Mouse (Mus musculus): ENCODE data around the gene Brd4. TPM values are rescaled to one million over a fixed set of nuclear protein-coding genes. Genes with fewer than 3 reads are reported as not detected.

The Brd4 gene
- polyA plus RNA-seq, 1 experiment, result 17.3 TPM

- peak within 1 kb of the TSS; percentile 96 for H3K27ac ChIP-seq (ENCODE audit: control insufficient read depth, insufficient read depth, low read depth, low read length)
- no peaks in the 10 kb centered on the region for H3K27me3 ChIP-seq (ENCODE audit: control insufficient read depth, insufficient read depth, low read length)
- no peaks in the 10 kb centered on the region; the same call in 1 of the 2 replicates for H3K36me3 ChIP-seq (ENCODE audit: control insufficient read depth, insufficient read depth, low read length)
- peaks cover 2% of the 10 kb centered on the region; the same call in 1 of the 2 replicates for H3K4me1 ChIP-seq (ENCODE audit: control insufficient read depth, insufficient read depth, low read length)
- TF ChIP-seq CTCF (IDR thresholded peaks at IDR 0.05; ENCODE audit: control insufficient read depth, insufficient read depth, insufficient replicate concordance, low read depth, low read length) (peak; percentile 5; the same call in 1 of the 2 replicates), POLR2A (IDR thresholded peaks at IDR 0.05; ENCODE audit: control insufficient read depth, low read depth, low read length) (peak; percentile 91)
- peak within 1 kb of the TSS; percentile 94 for H3K4me3 ChIP-seq (ENCODE audit: control insufficient read depth, low read depth, low read length)
Observed at GRCm38 (mm10) chr17:32320597-32321389, 36.3 kb upstream of the Brd4 start, which contains the start of gene Akap8. Akap8 (minus strand) TSS chr17:32321238.

- no peaks in the 10 kb centered on the region; the same call in 1 of the 2 replicates for H3K36me3 ChIP-seq (ENCODE audit: control insufficient read depth, insufficient read depth, low read length)
- TF ChIP-seq POLR2A (IDR thresholded peaks at IDR 0.05; ENCODE audit: control insufficient read depth, low read depth, low read length) (no peak), CTCF (IDR thresholded peaks at IDR 0.05; ENCODE audit: control insufficient read depth, insufficient read depth, insufficient replicate concordance, low read depth, low read length) (no peak)
- H3K27me3 ChIP-seq (ENCODE audit: control insufficient read depth, insufficient read depth, low read length), result no peaks in the 10 kb centered on the region
- peaks cover 2% of the 10 kb centered on the region; the same call in 1 of the 2 replicates for H3K4me1 ChIP-seq (ENCODE audit: control insufficient read depth, insufficient read depth, low read length)
- H3K4me3 ChIP-seq (ENCODE audit: control insufficient read depth, low read depth, low read length), result peak overlapping the region; percentile 94
- peak overlapping the region; percentile 96 for H3K27ac ChIP-seq (ENCODE audit: control insufficient read depth, insufficient read depth, low read depth, low read length)
Observed at GRCm38 (mm10) chr17:32319950-32320349, 35.4 kb upstream of the Brd4 start.

GRCm38 (mm10) chr17:32317708-32318107 is 33.2 kb upstream of the Brd4 start:
- no peak for TF ChIP-seq CTCF (IDR thresholded peaks at IDR 0.05; ENCODE audit: control insufficient read depth, insufficient read depth, insufficient replicate concordance, low read depth, low read length)
- TF ChIP-seq POLR2A (IDR thresholded peaks at IDR 0.05; ENCODE audit: control insufficient read depth, low read depth, low read length), result no peak
- Histone ChIP-seq H3K27me3 (ENCODE audit: control insufficient read depth, insufficient read depth, low read length) (no peaks in the 10 kb centered on the region), H3K36me3 (ENCODE audit: control insufficient read depth, insufficient read depth, low read length) (peaks cover 4% of the 10 kb centered on the region; the same call in 1 of the 2 replicates), H3K4me1 (ENCODE audit: control insufficient read depth, insufficient read depth, low read length) (peaks cover 2% of the 10 kb centered on the region; the same call in 1 of the 2 replicates), H3K4me3 (ENCODE audit: control insufficient read depth, low read depth, low read length) (no peak overlapping the region), H3K27ac (ENCODE audit: control insufficient read depth, insufficient read depth, low read depth, low read length) (no peak overlapping the region)

GRCm38 (mm10) chr17:32317032-32317431 is 32.5 kb upstream of the Brd4 start:
- Histone ChIP-seq H3K36me3 (ENCODE audit: control insufficient read depth, insufficient read depth, low read length) (peaks cover 5% of the 10 kb centered on the region), H3K4me1 (ENCODE audit: control insufficient read depth, insufficient read depth, low read length) (peaks cover 2% of the 10 kb centered on the region; the same call in 1 of the 2 replicates), H3K27ac (ENCODE audit: control insufficient read depth, insufficient read depth, low read depth, low read length) (no peak overlapping the region), H3K4me3 (ENCODE audit: control insufficient read depth, low read depth, low read length) (no peak overlapping the region), H3K27me3 (ENCODE audit: control insufficient read depth, insufficient read depth, low read length) (no peaks in the 10 kb centered on the region)
- no peak for TF ChIP-seq CTCF (IDR thresholded peaks at IDR 0.05; ENCODE audit: control insufficient read depth, insufficient read depth, insufficient replicate concordance, low read depth, low read length)

- Histone ChIP-seq H3K4me1 (ENCODE audit: control insufficient read depth, insufficient read depth, low read length) (peaks cover 2% of the 10 kb centered on the region; the same call in 1 of the 2 replicates), H3K4me3 (ENCODE audit: control insufficient read depth, low read depth, low read length) (no peak overlapping the region), H3K36me3 (ENCODE audit: control insufficient read depth, insufficient read depth, low read length) (peaks cover 10% of the 10 kb centered on the region), H3K27ac (ENCODE audit: control insufficient read depth, insufficient read depth, low read depth, low read length) (no peak overlapping the region), H3K27me3 (ENCODE audit: control insufficient read depth, insufficient read depth, low read length) (no peaks in the 10 kb centered on the region)
- TF ChIP-seq POLR2A (IDR thresholded peaks at IDR 0.05; ENCODE audit: control insufficient read depth, low read depth, low read length) (no peak), CTCF (IDR thresholded peaks at IDR 0.05; ENCODE audit: control insufficient read depth, insufficient read depth, insufficient replicate concordance, low read depth, low read length) (no peak)
Observed at GRCm38 (mm10) chr17:32315560-32315959, 31.0 kb upstream of the Brd4 start.

GRCm38 (mm10) chr17:32313892-32314291 is 29.4 kb upstream of the Brd4 start:
- H3K4me3 ChIP-seq (ENCODE audit: control insufficient read depth, low read depth, low read length), result no peak overlapping the region
- no peaks in the 10 kb centered on the region for H3K4me1 ChIP-seq (ENCODE audit: control insufficient read depth, insufficient read depth, low read length)
- TF ChIP-seq CTCF (IDR thresholded peaks at IDR 0.05; ENCODE audit: control insufficient read depth, insufficient read depth, insufficient replicate concordance, low read depth, low read length) (no peak), POLR2A (IDR thresholded peaks at IDR 0.05; ENCODE audit: control insufficient read depth, low read depth, low read length) (no peak)
- H3K36me3 ChIP-seq (ENCODE audit: control insufficient read depth, insufficient read depth, low read length), result peaks cover 13% of the 10 kb centered on the region
- H3K27me3 ChIP-seq (ENCODE audit: control insufficient read depth, insufficient read depth, low read length), result no peaks in the 10 kb centered on the region
- no peak overlapping the region for H3K27ac ChIP-seq (ENCODE audit: control insufficient read depth, insufficient read depth, low read depth, low read length)

GRCm38 (mm10) chr17:32312801-32313200 is 28.3 kb upstream of the Brd4 start:
- no peak for TF ChIP-seq POLR2A (IDR thresholded peaks at IDR 0.05; ENCODE audit: control insufficient read depth, low read depth, low read length)
- no peak for TF ChIP-seq CTCF (IDR thresholded peaks at IDR 0.05; ENCODE audit: control insufficient read depth, insufficient read depth, insufficient replicate concordance, low read depth, low read length)

More at GRCm38 (mm10) chr17:32312801-32313200, 28.3 kb upstream of the Brd4 start:
- Histone ChIP-seq H3K27ac (ENCODE audit: control insufficient read depth, insufficient read depth, low read depth, low read length) (no peak overlapping the region), H3K4me1 (ENCODE audit: control insufficient read depth, insufficient read depth, low read length) (no peaks in the 10 kb centered on the region), H3K4me3 (ENCODE audit: control insufficient read depth, low read depth, low read length) (no peak overlapping the region), H3K36me3 (ENCODE audit: control insufficient read depth, insufficient read depth, low read length) (peaks cover 13% of the 10 kb centered on the region), H3K27me3 (ENCODE audit: control insufficient read depth, insufficient read depth, low read length) (no peaks in the 10 kb centered on the region)

Data from testis, adult 2 months (tissue).